Comparison of ENCODE assay signal across 9 mouse cellular contexts in genomic region chr7:145299562-145300320, GRCm38 (mm10). TPM values are rescaled to one million over a fixed set of nuclear protein-coding genes. Genes with fewer than 3 reads are reported as not detected.
DNase-seq lines count a peak whose midpoint lies in the region; ATAC-seq and TF ChIP-seq lines count a peak whose summit lies in the region.
"Had no signal": no experiment of that assay in that cellular context is flagged by ENCODE, and none has a peak within 500 bp of the region (broad histone marks: within the 10 kb centered on the region; RNA-seq: fewer than 3 reads in every experiment).

No protein-coding gene starts in this region.

- H3K4me2 ChIP-seq in lung, postnatal 0 days (replicated peaks; ENCODE audit: low read depth, low read length), result no peak overlapping the region

- no peaks in the 10 kb centered on the region for H3K9me3 ChIP-seq in heart, embryonic 10.5 days
- no peaks in the 10 kb centered on the region for H3K9me3 ChIP-seq in lung, postnatal 0 days (ENCODE audit: low read length)

- no peak for TF ChIP-seq CTCF in gastrocnemius, adult 2 months (IDR thresholded peaks at IDR 0.05)
- no peak for TF ChIP-seq CTCF in lung, postnatal 0 days (IDR thresholded peaks at IDR 0.05)

- no peak overlapping the region for H3K9ac ChIP-seq in lung, postnatal 0 days (replicated peaks; ENCODE audit: low read depth)

- H3K27me3 ChIP-seq in heart, embryonic 10.5 days (ENCODE audit: insufficient read depth, poor library complexity, severe bottlenecking), result peaks cover 12% of the 10 kb centered on the region; the same call in 1 of the 2 replicates
- no peaks in the 10 kb centered on the region for H3K27me3 ChIP-seq in lung, postnatal 0 days (replicated peaks; ENCODE audit: insufficient read depth, low read length)

- H3K36me3 ChIP-seq in heart, embryonic 10.5 days, result no peaks in the 10 kb centered on the region
- no peaks in the 10 kb centered on the region for H3K36me3 ChIP-seq in lung, postnatal 0 days (ENCODE audit: insufficient read depth, low read length)

- H3K4me3 ChIP-seq in heart, embryonic 10.5 days, result no peak overlapping the region
- peak overlapping the region; percentile 36 for H3K4me3 ChIP-seq in gastrocnemius, adult 2 months
- no peak overlapping the region for H3K4me3 ChIP-seq in lung, postnatal 0 days (ENCODE audit: low read depth, low read length)

- no peak for TF ChIP-seq EP300 in lung, postnatal 0 days (IDR thresholded peaks at IDR 0.05)

- ATAC-seq in lung, postnatal 0 days, result peak; percentile 20
- ATAC-seq in CD4-positive, CD25-positive, alpha-beta regulatory T cell, adult 4 months, result no peak

- H3K27ac ChIP-seq in heart, embryonic 10.5 days, result no peak overlapping the region
- H3K27ac ChIP-seq in gastrocnemius, adult 2 months, result peak overlapping the region; percentile 86
- H3K27ac ChIP-seq in lung, postnatal 0 days (ENCODE audit: low read length), result peak overlapping the region; percentile 38; the same call in 1 of the 2 replicates

- 60% methylated on average over 7 of the region's 7 CpGs for WGBS in heart, embryonic 10.5 days
- 54% methylated on average over 7 of the region's 7 CpGs for WGBS in lung, postnatal 0 days

- DNase-seq in heart, adult 9 months (ENCODE audit: low spot score in 2 of 2), result peak; percentile 62 to 65
- DNase-seq in heart, embryonic 10.5 days (ENCODE audit: low spot score), result no peak
- peak; percentile 80 for DNase-seq in adipocyte (ENCODE audit: low spot score)
- DNase-seq in gastrocnemius, adult 2 months, result peak; percentile 79
- DNase-seq in lung, postnatal 0 days (ENCODE audit: low spot score), result no peak
- no peak for DNase-seq in adrenal gland, adult 8-10 months
- DNase-seq in natural killer cell, adult 2 months (ENCODE audit: low spot score in 2 of 2), result no peak

- intact Hi-C loops in gastrocnemius, adult 2 months (cut with DNase I), result no loop called here

- H3K4me1 ChIP-seq in heart, embryonic 10.5 days, result peaks cover 32% of the 10 kb centered on the region
- H3K4me1 ChIP-seq in lung, postnatal 0 days (ENCODE audit: insufficient read depth, low read depth, low read length), result peaks cover 10% of the 10 kb centered on the region; the same call in 1 of the 2 replicates

RNA-seq across cellular contexts. Expression of gene Mrgprf, which starts 0.9 kb away (rescaled TPM):
- 0.17 and 0.21 TPM in 2 replicates for polyA plus RNA-seq in heart, embryonic 10.5 days (2016; fragmentation: Nextera tagmentation; extraction: Ambion mirVana)
- total RNA-seq in gastrocnemius, adult 2 months (2021), result 1 to 10 TPM; 2.7 to 2.8 TPM
- polyA plus RNA-seq in lung, postnatal 0 days (2015; fragmentation: Nextera tagmentation; extraction: Ambion mirVana), result 2.6 and 3.4 TPM in 2 replicates
- 1 to 10 TPM in 3 of 4 experiments, under 1 TPM in 1; 0.91 to 3.0 (median 1.2) TPM for total RNA-seq in adrenal gland, adult 8-10 months (2022)
- polyA plus RNA-seq in CD4-positive, CD25-positive, alpha-beta regulatory T cell, adult 4 months (2017; shearing (Covaris generic)), result not detected
- total RNA-seq: CH12.LX had no signal

RNA-seq across cellular contexts. Expression of gene Mrgprd, which starts 14.9 kb away (rescaled TPM):
- not detected in 2 replicates for polyA plus RNA-seq in heart, embryonic 10.5 days (2016; fragmentation: Nextera tagmentation; extraction: Ambion mirVana)
- not detected for total RNA-seq in gastrocnemius, adult 2 months (2021)
- polyA plus RNA-seq in lung, postnatal 0 days (2015; fragmentation: Nextera tagmentation; extraction: Ambion mirVana), result not detected in 2 replicates
- total RNA-seq in adrenal gland, adult 8-10 months (2022), result not detected
- polyA plus RNA-seq in CD4-positive, CD25-positive, alpha-beta regulatory T cell, adult 4 months (2017; shearing (Covaris generic)), result under 1 TPM in 1 of 2 experiments, not detected in 1; 0.09 TPM
- total RNA-seq: CH12.LX had no signal

RNA-seq across cellular contexts. Expression of gene Tpcn2, which starts 15.9 kb away (rescaled TPM):
- 5.7 and 5.8 TPM in 2 replicates for polyA plus RNA-seq in heart, embryonic 10.5 days (2016; fragmentation: Nextera tagmentation; extraction: Ambion mirVana)
- 1 to 10 TPM; 1.4 to 1.5 TPM for total RNA-seq in gastrocnemius, adult 2 months (2021)
- 17.3 and 22.7 TPM in 2 replicates for polyA plus RNA-seq in lung, postnatal 0 days (2015; fragmentation: Nextera tagmentation; extraction: Ambion mirVana)
- total RNA-seq in adrenal gland, adult 8-10 months (2022), result 10 to 100 TPM in 3 of 4 experiments, 1 to 10 TPM in 1; 8.0 to 34.6 (median 21.0) TPM
- 10 to 100 TPM in 1 of 2 experiments, 1 to 10 TPM in 1; 6.1 to 13.6 TPM for polyA plus RNA-seq in CD4-positive, CD25-positive, alpha-beta regulatory T cell, adult 4 months (2017; shearing (Covaris generic))

Comparison
In these comparisons a context has a peak if more than half of its experiments do, and no peak if none do; other contexts are left out.
1. DNase-seq: peak in heart, adult 9 months (2 of 2), adipocyte (single experiment) and gastrocnemius, adult 2 months (single experiment); none in heart, embryonic 10.5 days (single experiment), lung, postnatal 0 days (single experiment), adrenal gland, adult 8-10 months (single experiment) and natural killer cell, adult 2 months (0 of 2).